7 mouse cellular contexts compared by ENCODE assay signal in genomic region chr12:10390671-10391441, GRCm38 (mm10). TPM values are rescaled to one million over a fixed set of nuclear protein-coding genes. Genes with fewer than 3 reads are reported as not detected.
DNase-seq lines count a peak whose midpoint lies in the region; ATAC-seq lines count a peak whose summit lies in the region.

TSS of gene Rdh14 (plus strand) at chr12:10390772.

- peak; percentile 94 for DNase-seq in adrenal gland, postnatal 25 days
- peak; percentile 100 for DNase-seq in heart, adult 11 months
- peak; percentile 98 for DNase-seq in kidney, adult 18-20 months
- peak; percentile 97 for DNase-seq in limb, embryonic 11.5 days (ENCODE audit: low spot score)
- peak; percentile 97 for DNase-seq in midbrain, embryonic 14.5 days
- DNase-seq in spleen, adult 18-20 months, result peak; percentile 91 to 97

- H3K9ac ChIP-seq in embryonic facial prominence, embryonic 12.5 days, result peak within 1 kb of the TSS; percentile 84
- H3K9ac ChIP-seq in limb, embryonic 11.5 days (ENCODE audit: low read length), result peak within 1 kb of the TSS; percentile 93
- H3K9ac ChIP-seq in midbrain, embryonic 14.5 days (replicated peaks; ENCODE audit: low read length), result peak within 1 kb of the TSS; percentile 91

- H3K4me3 ChIP-seq in embryonic facial prominence, embryonic 12.5 days, result peak within 1 kb of the TSS; percentile 78
- H3K4me3 ChIP-seq in limb, embryonic 11.5 days (ENCODE audit: low read depth, low read length), result peak within 1 kb of the TSS; percentile 54
- peak within 1 kb of the TSS; percentile 82 for H3K4me3 ChIP-seq in midbrain, embryonic 14.5 days (replicated peaks; ENCODE audit: low read depth, low read length)

- peaks cover 7% of the 10 kb centered on the region for H3K36me3 ChIP-seq in embryonic facial prominence, embryonic 12.5 days
- H3K36me3 ChIP-seq in limb, embryonic 11.5 days (ENCODE audit: control insufficient read depth, insufficient read depth, low read length), result no peaks in the 10 kb centered on the region
- H3K36me3 ChIP-seq in midbrain, embryonic 14.5 days (ENCODE audit: control insufficient read depth, insufficient read depth, low read length), result peaks cover 8% of the 10 kb centered on the region

- under 1% methylated on average over 52 of the region's 53 CpGs for WGBS in embryonic facial prominence, embryonic 12.5 days
- WGBS in limb, embryonic 11.5 days, result under 1% methylated on average over 53 of the region's 53 CpGs
- under 1% methylated on average over 53 of the region's 53 CpGs for WGBS in midbrain, embryonic 14.5 days

- peak within 1 kb of the TSS; percentile 89 for H3K27ac ChIP-seq in embryonic facial prominence, embryonic 12.5 days
- H3K27ac ChIP-seq in limb, embryonic 11.5 days (replicated peaks; ENCODE audit: low read depth, low read length), result peak within 1 kb of the TSS; percentile 79
- H3K27ac ChIP-seq in midbrain, embryonic 14.5 days (replicated peaks; ENCODE audit: low read depth, low read length), result peak within 1 kb of the TSS; percentile 90

- ATAC-seq in embryonic facial prominence, embryonic 12.5 days (ENCODE audit: insufficient number of reproducible peaks, insufficient read depth, low FRiP score, low TSS enrichment), result peak; percentile 97
- ATAC-seq in limb, embryonic 11.5 days (ENCODE audit: insufficient number of reproducible peaks, low FRiP score, low TSS enrichment, low read depth), result peak; percentile 95
- ATAC-seq in midbrain, embryonic 14.5 days (ENCODE audit: low FRiP score, low TSS enrichment), result peak; percentile 98

- H3K4me1 ChIP-seq in embryonic facial prominence, embryonic 12.5 days, result peaks cover 8% of the 10 kb centered on the region; the same call in 1 of the 2 replicates
- H3K4me1 ChIP-seq in limb, embryonic 11.5 days (ENCODE audit: control insufficient read depth, insufficient read depth, low read length), result no peaks in the 10 kb centered on the region
- peaks cover 11% of the 10 kb centered on the region for H3K4me1 ChIP-seq in midbrain, embryonic 14.5 days (ENCODE audit: control insufficient read depth, insufficient read depth, low read length)

- peak within 1 kb of the TSS; percentile 59 for H3K4me2 ChIP-seq in embryonic facial prominence, embryonic 12.5 days (replicated peaks)
- peak within 1 kb of the TSS; percentile 57 for H3K4me2 ChIP-seq in limb, embryonic 11.5 days (ENCODE audit: low read depth, severe bottlenecking)
- H3K4me2 ChIP-seq in midbrain, embryonic 14.5 days (ENCODE audit: low read length), result peak within 1 kb of the TSS; percentile 82

- H3K9me3 ChIP-seq in embryonic facial prominence, embryonic 12.5 days, result no peaks in the 10 kb centered on the region
- H3K9me3 ChIP-seq in limb, embryonic 11.5 days (ENCODE audit: control insufficient read depth, low read length), result no peaks in the 10 kb centered on the region
- no peaks in the 10 kb centered on the region for H3K9me3 ChIP-seq in midbrain, embryonic 14.5 days (ENCODE audit: control insufficient read depth, low read length)

- H3K27me3 ChIP-seq in embryonic facial prominence, embryonic 12.5 days, result no peaks in the 10 kb centered on the region
- H3K27me3 ChIP-seq in limb, embryonic 11.5 days (ENCODE audit: control insufficient read depth, insufficient read depth, low read length), result no peaks in the 10 kb centered on the region
- H3K27me3 ChIP-seq in midbrain, embryonic 14.5 days (ENCODE audit: control insufficient read depth, insufficient read depth, low read length), result no peaks in the 10 kb centered on the region

RNA-seq across cellular contexts. Expression of gene Rdh14, which starts in this region (rescaled TPM):
- total RNA-seq in adrenal gland, postnatal 25 days (2021), result 33.3 and 53.8 TPM in 2 replicates
- 41.8 and 42.5 TPM in 2 replicates for polyA plus RNA-seq in embryonic facial prominence, embryonic 12.5 days (2016; fragmentation: Nextera tagmentation; extraction: Ambion mirVana)
- polyA plus RNA-seq in limb, embryonic 11.5 days (2014; fragmentation: Nextera tagmentation; extraction: Ambion mirVana), result 31.6 and 34.4 TPM in 2 replicates
- 41.0 and 44.9 TPM in 2 replicates for polyA plus RNA-seq in midbrain, embryonic 14.5 days (2014; fragmentation: Nextera tagmentation; extraction: Ambion mirVana)

Comparison
In these comparisons a context has a peak if more than half of its experiments do, and no peak if none do; other contexts are left out.
1. Peak in every context shown above with its lines: DNase-seq, ATAC-seq, H3K4me3 ChIP-seq and H3K27ac ChIP-seq.